Comparison of ENCODE assay signal across 8 mouse cellular contexts in genomic region chr4:43507938-43508665, GRCm38 (mm10). TPM values are rescaled to one million over a fixed set of nuclear protein-coding genes. Genes with fewer than 3 reads are reported as not detected.
DNase-seq lines count a peak whose midpoint lies in the region; ATAC-seq lines count a peak whose summit lies in the region.

No protein-coding gene starts in this region.

- no peaks in the 10 kb centered on the region for H3K36me3 ChIP-seq in kidney, embryonic 14.5 days (ENCODE audit: control insufficient read depth, insufficient read depth, low read length)
- H3K36me3 ChIP-seq in embryonic facial prominence, embryonic 14.5 days (ENCODE audit: control insufficient read depth, insufficient read depth, low read length), result no peaks in the 10 kb centered on the region
- H3K36me3 ChIP-seq in limb, embryonic 10.5 days, result no peaks in the 10 kb centered on the region
- no peaks in the 10 kb centered on the region for H3K36me3 ChIP-seq in midbrain, embryonic 13.5 days

- DNase-seq in kidney, postnatal 14 days, result no peak
- peak; percentile 59 for DNase-seq in embryonic facial prominence, embryonic 14.5 days (ENCODE audit: low spot score)
- DNase-seq in limb, embryonic 10.5 days (ENCODE audit: low spot score), result no peak
- no peak for DNase-seq in testis, postnatal 10 days (ENCODE audit: low spot score)
- no peak for DNase-seq in gastrocnemius, postnatal 25 days
- DNase-seq in thymus, postnatal 36 days, result no peak

- H3K27ac ChIP-seq in kidney, embryonic 14.5 days (ENCODE audit: low read depth, low read length), result no peak overlapping the region
- no peak overlapping the region for H3K27ac ChIP-seq in embryonic facial prominence, embryonic 14.5 days (replicated peaks; ENCODE audit: low read depth, low read length)
- peak overlapping the region; percentile 85 for H3K27ac ChIP-seq in limb, embryonic 10.5 days
- no peak overlapping the region for H3K27ac ChIP-seq in midbrain, embryonic 13.5 days

- ATAC-seq in kidney, embryonic 14.5 days (ENCODE audit: low FRiP score, low TSS enrichment), result peak; percentile 55
- ATAC-seq in embryonic facial prominence, embryonic 14.5 days (ENCODE audit: low read depth), result peak; percentile 53
- peak; percentile 60; the same call in 1 of the 2 replicates for ATAC-seq in midbrain, embryonic 13.5 days

- H3K4me2 ChIP-seq in kidney, embryonic 14.5 days (replicated peaks; ENCODE audit: low read depth, low read length), result peak overlapping the region; percentile 56
- H3K4me2 ChIP-seq in embryonic facial prominence, embryonic 14.5 days (ENCODE audit: low read depth, low read length), result peak overlapping the region; percentile 84
- H3K4me2 ChIP-seq in midbrain, embryonic 13.5 days (replicated peaks), result peak overlapping the region; percentile 52

- peak overlapping the region; percentile 42 for H3K4me3 ChIP-seq in kidney, embryonic 14.5 days (ENCODE audit: low read length)
- peak overlapping the region; percentile 47 for H3K4me3 ChIP-seq in embryonic facial prominence, embryonic 14.5 days (ENCODE audit: low read depth, low read length)
- H3K4me3 ChIP-seq in limb, embryonic 10.5 days, result peak overlapping the region; percentile 61
- H3K4me3 ChIP-seq in midbrain, embryonic 13.5 days (replicated peaks), result peak overlapping the region; percentile 29

- peaks cover 5% of the 10 kb centered on the region; the same call in 1 of the 2 replicates for H3K4me1 ChIP-seq in kidney, embryonic 14.5 days (ENCODE audit: control insufficient read depth, insufficient read depth, low read length)
- H3K4me1 ChIP-seq in embryonic facial prominence, embryonic 14.5 days (ENCODE audit: control insufficient read depth, insufficient read depth, low read length), result peaks cover 18% of the 10 kb centered on the region
- H3K4me1 ChIP-seq in limb, embryonic 10.5 days, result peaks cover 34% of the 10 kb centered on the region
- peaks cover 16% of the 10 kb centered on the region for H3K4me1 ChIP-seq in midbrain, embryonic 13.5 days (replicated peaks)

- 5% methylated on average over 22 of the region's 22 CpGs for WGBS in kidney, embryonic 14.5 days
- 7% methylated on average over 16 of the region's 22 CpGs for WGBS in embryonic facial prominence, embryonic 14.5 days
- WGBS in limb, embryonic 10.5 days, result 14% methylated on average over 22 of the region's 22 CpGs
- 14% methylated on average over 22 of the region's 22 CpGs for WGBS in midbrain, embryonic 13.5 days

- no peaks in the 10 kb centered on the region for H3K9me3 ChIP-seq in kidney, embryonic 14.5 days (ENCODE audit: control insufficient read depth, low read length)
- no peaks in the 10 kb centered on the region for H3K9me3 ChIP-seq in embryonic facial prominence, embryonic 14.5 days (ENCODE audit: control insufficient read depth, low read length)
- no peaks in the 10 kb centered on the region for H3K9me3 ChIP-seq in limb, embryonic 10.5 days (replicated peaks)
- H3K9me3 ChIP-seq in midbrain, embryonic 13.5 days, result no peaks in the 10 kb centered on the region

- no peaks in the 10 kb centered on the region for H3K27me3 ChIP-seq in kidney, embryonic 14.5 days (ENCODE audit: control insufficient read depth, insufficient read depth, low read length)
- H3K27me3 ChIP-seq in embryonic facial prominence, embryonic 14.5 days (replicated peaks; ENCODE audit: control insufficient read depth, insufficient read depth, low read length), result no peaks in the 10 kb centered on the region
- H3K27me3 ChIP-seq in limb, embryonic 10.5 days (ENCODE audit: low read depth, poor library complexity, severe bottlenecking), result peaks cover 40% of the 10 kb centered on the region
- H3K27me3 ChIP-seq in midbrain, embryonic 13.5 days, result peaks cover 30% of the 10 kb centered on the region

- H3K9ac ChIP-seq in kidney, embryonic 14.5 days (ENCODE audit: low read depth, low read length), result peak overlapping the region; percentile 31
- peak overlapping the region; percentile 65 for H3K9ac ChIP-seq in embryonic facial prominence, embryonic 14.5 days (ENCODE audit: low read depth, low read length)
- H3K9ac ChIP-seq in midbrain, embryonic 13.5 days (replicated peaks), result no peak overlapping the region

RNA-seq across cellular contexts. Expression of gene Car9, which starts 1.3 kb away (rescaled TPM):
- polyA plus RNA-seq in kidney, embryonic 14.5 days (2014; fragmentation: Nextera tagmentation; extraction: Ambion mirVana), result 0.80 and 1.3 TPM in 2 replicates
- 0.43 and 1.1 TPM in 2 replicates for polyA plus RNA-seq in embryonic facial prominence, embryonic 14.5 days (2014; fragmentation: Nextera tagmentation; extraction: Ambion mirVana)
- 1.0 and 1.3 TPM in 2 replicates for polyA plus RNA-seq in limb, embryonic 10.5 days (2016; fragmentation: Nextera tagmentation; extraction: Ambion mirVana)
- polyA plus RNA-seq in midbrain, embryonic 13.5 days (2015; fragmentation: Nextera tagmentation; extraction: Ambion mirVana), result 0.19 and 0.27 TPM in 2 replicates
- total RNA-seq in gastrocnemius, postnatal 25 days (2021), result 1 to 10 TPM; 2.2 to 2.7 TPM

RNA-seq across cellular contexts. Expression of gene Arhgef39, which starts 8.6 kb away (rescaled TPM):
- polyA plus RNA-seq in kidney, embryonic 14.5 days (2014; fragmentation: Nextera tagmentation; extraction: Ambion mirVana), result 36.4 and 38.2 TPM in 2 replicates
- 22.3 and 29.5 TPM in 2 replicates for polyA plus RNA-seq in embryonic facial prominence, embryonic 14.5 days (2014; fragmentation: Nextera tagmentation; extraction: Ambion mirVana)
- polyA plus RNA-seq in limb, embryonic 10.5 days (2016; fragmentation: Nextera tagmentation; extraction: Ambion mirVana), result 45.1 and 49.8 TPM in 2 replicates
- polyA plus RNA-seq in midbrain, embryonic 13.5 days (2015; fragmentation: Nextera tagmentation; extraction: Ambion mirVana), result 15.4 and 16.1 TPM in 2 replicates
- total RNA-seq in gastrocnemius, postnatal 25 days (2021), result under 1 TPM in 1 of 2 experiments, not detected in 1; 0.69 TPM

RNA-seq across cellular contexts. Expression of gene Ccdc107, which starts 15.4 kb away (rescaled TPM):
- 59.4 and 72.2 TPM in 2 replicates for polyA plus RNA-seq in kidney, embryonic 14.5 days (2014; fragmentation: Nextera tagmentation; extraction: Ambion mirVana)
- 64.5 and 68.2 TPM in 2 replicates for polyA plus RNA-seq in embryonic facial prominence, embryonic 14.5 days (2014; fragmentation: Nextera tagmentation; extraction: Ambion mirVana)
- 44.3 and 50.8 TPM in 2 replicates for polyA plus RNA-seq in limb, embryonic 10.5 days (2016; fragmentation: Nextera tagmentation; extraction: Ambion mirVana)
- polyA plus RNA-seq in midbrain, embryonic 13.5 days (2015; fragmentation: Nextera tagmentation; extraction: Ambion mirVana), result 54.4 and 60.3 TPM in 2 replicates
- 10 to 100 TPM; 21.9 to 26.8 TPM for total RNA-seq in gastrocnemius, postnatal 25 days (2021)

RNA-seq across cellular contexts. Expression of gene Tpm2, which starts 15.5 kb away (rescaled TPM):
- 208 and 212 TPM in 2 replicates for polyA plus RNA-seq in kidney, embryonic 14.5 days (2014; fragmentation: Nextera tagmentation; extraction: Ambion mirVana)
- polyA plus RNA-seq in embryonic facial prominence, embryonic 14.5 days (2014; fragmentation: Nextera tagmentation; extraction: Ambion mirVana), result 811 and 1,069 TPM in 2 replicates
- polyA plus RNA-seq in limb, embryonic 10.5 days (2016; fragmentation: Nextera tagmentation; extraction: Ambion mirVana), result 45.4 and 60.0 TPM in 2 replicates
- 13.2 TPM in 2 replicates for polyA plus RNA-seq in midbrain, embryonic 13.5 days (2015; fragmentation: Nextera tagmentation; extraction: Ambion mirVana)
- total RNA-seq in gastrocnemius, postnatal 25 days (2021), result over 10,000 TPM in 1 of 2 experiments, 1,000 to 10,000 TPM in 1; 8,936 to 14,319 TPM

RNA-seq across cellular contexts. Expression of gene Sit1, which starts 24.6 kb away (rescaled TPM):
- polyA plus RNA-seq in kidney, embryonic 14.5 days (2014; fragmentation: Nextera tagmentation; extraction: Ambion mirVana), result not detected in 2 replicates
- polyA plus RNA-seq in embryonic facial prominence, embryonic 14.5 days (2014; fragmentation: Nextera tagmentation; extraction: Ambion mirVana), result not detected in 2 replicates
- not detected in 2 replicates for polyA plus RNA-seq in limb, embryonic 10.5 days (2016; fragmentation: Nextera tagmentation; extraction: Ambion mirVana)
- not detected in 2 replicates for polyA plus RNA-seq in midbrain, embryonic 13.5 days (2015; fragmentation: Nextera tagmentation; extraction: Ambion mirVana)
- total RNA-seq in gastrocnemius, postnatal 25 days (2021), result not detected
